Mouse (Mus musculus) Muller cell, postnatal 12 days (primary cell): ENCODE results near the gene Edem1.
A peak's percentile ranks its signal among the peaks of the same experiment; 100 is the strongest.
"Not testable (repeated sequence)": the region's sequence is repeated elsewhere in the genome, so short reads cannot be mapped to it uniquely, and the experiment has no call there.

Experiments
- DNase-seq: peaks from one replicate; pipeline ENCODE4 v3.0.0-alpha.2; 2015; ENCODE audit errors: inconsistent ontology term

Edem1 gene

DNA sequence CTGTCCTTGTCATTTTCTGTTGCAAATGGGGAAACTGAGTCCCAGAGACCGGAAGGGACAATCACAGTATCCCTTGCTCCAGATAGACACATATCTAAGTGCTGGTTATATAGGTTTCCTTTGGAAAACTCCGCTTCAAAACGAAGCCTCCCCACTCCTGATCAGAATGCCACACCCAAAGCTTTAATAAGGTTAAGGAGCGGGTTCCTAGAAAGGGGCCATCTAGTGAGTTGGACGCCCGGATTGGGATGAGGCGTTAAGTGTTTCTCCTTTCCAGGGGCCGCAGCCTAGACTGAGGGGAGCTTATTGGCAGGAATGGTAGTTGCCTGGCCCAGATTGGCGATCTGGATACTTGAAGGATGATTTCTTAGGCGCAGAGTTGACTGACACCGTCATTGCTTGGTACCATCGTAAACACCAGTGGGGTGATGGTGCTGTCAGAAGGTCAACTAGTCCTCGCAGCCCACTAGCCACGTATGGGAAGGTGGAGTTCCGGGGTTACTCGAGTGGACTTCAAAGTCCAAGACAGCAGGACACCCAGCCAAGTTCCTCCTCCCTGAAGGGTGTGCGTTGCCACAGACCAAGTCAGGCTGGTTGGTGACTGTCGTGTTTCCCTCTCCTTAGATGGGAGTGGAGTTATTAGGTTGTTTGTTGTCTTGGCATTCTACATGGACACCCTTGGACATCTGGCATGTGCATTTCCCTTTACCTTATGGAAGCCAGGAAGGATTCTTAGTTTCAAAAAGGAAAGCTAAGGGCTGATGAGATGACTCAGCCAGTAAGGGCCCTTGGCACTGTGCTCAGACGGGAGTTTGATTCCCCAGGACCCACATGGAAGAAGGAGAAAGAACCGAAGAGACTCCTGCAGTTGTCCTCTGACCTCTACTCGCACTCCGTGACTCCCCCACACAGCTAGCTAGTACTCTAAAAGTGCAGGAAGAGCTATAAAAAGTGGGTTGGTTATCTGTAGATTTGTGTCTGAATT lies 1.2 kb downstream of the Edem1 start:
- DNase-seq = no peak

DNA sequence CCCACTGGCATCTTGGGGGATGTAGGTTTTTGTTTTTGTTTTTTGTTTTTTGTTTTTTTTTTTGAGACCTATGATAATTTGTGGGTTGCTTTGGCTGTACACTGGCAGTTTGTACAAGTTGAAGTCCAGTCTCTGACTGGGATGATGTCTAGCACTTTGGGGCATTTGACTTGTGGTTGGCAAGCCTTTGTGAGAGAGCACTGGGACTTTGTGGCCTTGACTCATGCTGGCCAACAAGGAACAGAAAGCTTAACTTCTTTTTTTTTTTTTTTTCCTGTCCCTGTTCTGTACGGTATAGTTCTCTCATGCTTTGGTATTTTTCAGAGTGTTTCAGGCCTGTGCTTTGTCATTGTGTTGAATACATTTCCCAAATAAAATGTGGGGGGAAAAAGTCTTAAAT lies 3.7 kb downstream of the Edem1 start:
- DNase-seq = no peak

DNA sequence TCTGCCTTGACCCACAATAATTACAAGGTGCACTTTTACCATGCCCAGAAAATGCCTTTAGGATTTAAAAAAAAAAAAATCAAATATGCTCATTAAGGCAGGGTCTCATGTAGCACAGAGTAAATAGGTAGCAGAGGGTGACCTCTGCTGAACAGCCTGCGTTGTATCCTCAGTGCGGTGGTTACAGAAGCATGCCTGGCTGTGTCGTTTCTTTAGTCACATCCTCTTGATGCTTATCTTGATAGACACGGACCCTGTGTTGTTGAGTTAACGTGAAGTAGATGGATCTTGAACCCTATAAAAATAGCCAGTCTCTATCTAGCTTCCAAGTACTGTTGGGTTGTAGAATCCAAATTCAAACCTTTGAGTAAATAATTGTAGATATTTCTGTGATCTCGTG lies 4.5 kb downstream of the Edem1 start:
- DNase-seq = no peak

DNA sequence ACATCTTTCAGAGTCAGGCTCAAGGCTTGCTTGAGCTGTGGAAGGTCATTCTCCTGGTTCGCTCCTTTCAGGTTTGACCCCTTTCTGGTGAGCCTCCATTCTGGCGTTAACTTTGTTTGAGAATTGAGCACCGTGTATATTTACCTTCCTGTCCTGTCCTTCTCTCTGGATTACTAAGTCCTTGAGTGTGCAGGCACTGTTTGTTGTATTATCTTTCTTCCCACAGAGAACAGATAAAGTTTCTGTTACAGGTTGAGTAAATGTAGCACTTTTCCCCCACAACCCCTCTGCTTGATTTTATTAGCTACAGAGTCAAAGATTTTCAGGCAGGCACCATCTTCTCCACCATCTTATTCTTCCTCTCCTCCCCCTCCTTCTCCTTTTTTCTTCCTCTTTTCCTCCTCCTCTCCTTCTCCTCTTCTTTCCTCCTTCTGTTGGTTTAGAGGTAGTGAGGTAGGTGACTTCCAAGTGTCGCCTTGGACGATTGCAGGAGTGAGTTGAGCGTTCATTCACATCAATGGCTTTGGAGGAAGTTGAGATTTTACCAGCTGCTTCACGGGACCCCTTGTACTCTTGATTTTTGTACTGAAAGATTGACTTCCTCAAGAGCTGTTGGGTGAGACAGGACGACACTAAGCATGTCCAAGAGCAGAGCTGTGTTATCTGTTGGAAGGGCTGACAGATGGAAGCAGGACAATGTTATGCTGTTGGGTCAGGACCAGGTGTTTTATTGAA lies 5.7 kb downstream of the Edem1 start:
- DNase-seq = no peak

DNA sequence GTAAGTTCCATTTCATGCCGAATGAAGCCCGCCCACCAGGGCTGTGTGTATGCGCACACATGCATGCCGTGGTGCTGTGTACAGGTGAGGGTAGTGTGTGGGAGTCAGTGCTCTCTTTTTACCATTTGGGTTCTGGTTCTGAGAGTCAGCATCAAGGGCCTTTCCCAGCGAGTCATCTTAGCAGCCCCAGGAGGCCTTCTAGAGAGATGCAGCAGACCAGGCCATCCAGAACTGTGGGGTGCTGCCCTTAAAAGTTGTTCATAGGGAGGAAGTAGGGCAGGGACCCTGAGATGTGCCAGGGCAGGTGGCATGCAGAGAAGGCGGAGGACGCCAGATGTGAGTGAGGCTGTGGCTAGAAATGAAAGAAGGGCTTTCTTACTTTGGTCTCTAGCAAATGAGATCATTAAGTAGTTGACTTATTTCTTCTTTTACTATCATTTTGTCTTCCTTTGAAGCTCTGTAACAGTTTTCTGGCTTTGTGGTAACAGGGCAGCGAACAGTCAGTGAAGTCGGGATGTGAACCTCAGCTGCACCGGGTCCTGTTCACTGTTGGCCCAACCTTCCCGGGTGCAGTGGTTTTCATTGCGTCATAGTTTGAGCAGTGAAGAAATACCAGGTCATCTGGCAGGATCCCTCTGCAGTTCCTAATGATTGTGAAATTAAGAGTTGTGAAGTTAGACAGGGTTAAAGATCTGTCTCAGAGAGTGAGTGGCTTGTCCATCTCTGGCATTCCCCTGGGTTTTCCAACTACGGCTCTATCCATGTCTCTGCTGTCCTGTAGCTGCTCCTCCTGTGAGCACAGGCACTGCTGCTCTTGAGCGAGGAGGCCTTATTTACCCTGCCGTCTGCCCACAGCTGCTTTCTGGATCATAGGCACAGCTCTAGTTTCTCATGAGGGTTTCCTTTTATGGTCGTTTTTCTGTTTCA lies 7.6 kb downstream of the Edem1 start:
- no peak for DNase-seq

DNA sequence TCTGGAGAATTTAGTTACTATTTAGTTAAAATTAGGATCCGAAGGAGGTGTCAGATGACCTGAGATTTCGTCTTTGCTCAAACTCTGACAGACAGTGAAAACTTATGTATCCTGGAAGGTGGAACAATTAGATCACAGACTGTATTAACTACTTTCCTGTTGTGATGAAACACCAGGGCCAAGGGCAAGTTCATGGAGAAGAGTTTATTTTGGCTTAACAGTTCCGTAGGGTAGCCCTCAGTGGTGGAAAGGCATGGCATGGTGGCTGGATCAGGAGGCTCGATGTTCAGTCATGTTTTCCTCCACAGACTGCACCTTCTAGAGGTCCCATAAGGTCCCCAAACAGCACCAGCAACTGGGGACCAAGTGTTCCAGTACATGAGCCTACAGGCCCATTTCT lies 8.6 kb downstream of the Edem1 start:
- DNase-seq = no peak

DNA sequence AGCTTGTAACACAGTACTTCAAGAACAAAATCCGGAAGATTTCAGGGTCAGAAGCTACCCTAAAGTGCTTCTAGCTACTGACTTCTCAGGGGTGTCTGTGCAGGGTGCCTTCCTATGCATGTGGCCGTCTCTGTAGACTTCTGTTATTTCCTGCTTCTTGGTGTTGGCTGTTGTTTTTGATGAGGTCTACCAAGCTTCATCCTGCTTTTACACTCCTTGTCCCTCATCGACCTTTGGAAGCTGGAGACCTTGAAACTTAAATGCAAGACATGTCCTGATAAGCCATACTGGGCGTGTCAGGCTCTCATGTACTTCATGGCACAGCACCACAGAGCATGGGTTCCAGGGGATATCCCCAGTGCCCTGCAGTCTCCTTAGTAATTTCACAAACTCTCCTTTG lies 9.5 kb downstream of the Edem1 start:
- no peak for DNase-seq

DNA sequence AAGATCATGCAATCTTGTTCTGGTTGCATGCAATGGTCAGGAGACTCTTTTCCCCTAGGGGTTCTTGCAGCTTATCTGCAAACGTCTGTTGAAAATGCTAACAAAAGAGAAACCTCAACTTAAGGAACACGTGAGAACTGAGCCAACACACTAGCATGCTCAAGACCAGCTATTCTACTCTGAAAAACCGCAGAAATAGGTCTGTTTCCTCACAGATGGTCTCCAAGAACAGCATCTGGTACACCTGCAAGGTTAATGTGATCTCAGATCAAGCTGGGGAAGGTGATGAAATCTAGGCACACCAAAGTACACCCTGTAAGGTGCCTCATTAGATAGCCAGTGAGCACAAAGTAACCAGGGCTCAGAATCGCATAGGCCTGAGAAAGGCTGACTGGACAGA lies 11.0 kb downstream of the Edem1 start:
- no peak for DNase-seq

DNA sequence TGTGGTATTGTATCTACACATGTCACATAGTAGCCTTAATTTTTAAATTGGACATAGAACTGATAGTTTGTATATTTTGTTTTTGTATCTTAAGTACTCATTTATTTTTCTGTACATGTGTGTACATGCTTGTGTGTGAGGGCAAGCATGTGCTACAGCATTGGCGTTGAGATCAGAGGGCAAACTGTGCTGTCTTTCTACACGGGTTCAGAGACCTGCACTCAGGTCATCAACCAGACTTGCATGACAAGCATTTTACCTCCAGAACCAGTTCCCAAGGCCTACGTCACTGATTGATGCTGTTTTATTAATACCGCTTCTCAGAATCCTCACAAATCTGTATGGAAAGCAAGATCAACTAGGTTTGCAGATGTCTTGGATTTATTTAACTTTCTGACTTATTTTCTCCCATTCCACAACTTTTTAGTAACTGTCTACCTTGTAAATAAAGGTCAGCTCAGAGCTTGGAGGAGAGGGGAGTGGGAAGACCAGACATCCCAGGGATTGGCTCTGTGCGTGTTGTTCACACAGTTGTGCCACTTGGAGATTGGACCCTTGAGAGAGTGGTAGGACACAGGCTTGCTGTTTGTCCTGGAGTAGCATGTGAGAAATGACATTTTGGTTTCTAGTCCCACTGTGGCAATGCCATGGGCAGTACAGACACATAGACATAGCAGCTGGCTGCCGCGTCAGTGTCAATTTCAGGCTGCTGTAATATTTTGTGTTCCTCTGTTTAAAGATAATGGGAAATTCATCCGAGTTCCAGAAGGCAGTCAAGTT lies 12.6 kb downstream of the Edem1 start:
- no peak for DNase-seq

DNA sequence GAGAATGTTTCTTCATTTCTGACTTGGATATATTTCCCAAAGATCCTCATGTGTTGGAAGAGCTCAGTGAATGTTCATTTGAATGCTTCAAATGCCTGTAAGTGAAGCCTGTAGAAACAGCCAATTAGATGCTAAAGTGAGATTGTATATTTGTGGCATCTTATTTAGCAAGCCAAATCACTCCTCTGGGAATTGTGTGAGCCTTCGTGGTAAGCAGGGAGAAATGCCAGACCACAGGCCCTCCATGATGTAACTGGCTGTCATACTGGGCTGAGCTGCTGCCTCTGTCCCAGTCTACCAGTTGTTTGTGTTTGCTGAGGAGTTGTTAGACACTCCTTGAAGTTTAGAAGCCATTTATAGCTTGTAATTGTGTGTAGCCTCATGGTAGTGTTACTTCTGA lies 15.2 kb downstream of the Edem1 start:
- DNase-seq = peak; percentile 80

DNA sequence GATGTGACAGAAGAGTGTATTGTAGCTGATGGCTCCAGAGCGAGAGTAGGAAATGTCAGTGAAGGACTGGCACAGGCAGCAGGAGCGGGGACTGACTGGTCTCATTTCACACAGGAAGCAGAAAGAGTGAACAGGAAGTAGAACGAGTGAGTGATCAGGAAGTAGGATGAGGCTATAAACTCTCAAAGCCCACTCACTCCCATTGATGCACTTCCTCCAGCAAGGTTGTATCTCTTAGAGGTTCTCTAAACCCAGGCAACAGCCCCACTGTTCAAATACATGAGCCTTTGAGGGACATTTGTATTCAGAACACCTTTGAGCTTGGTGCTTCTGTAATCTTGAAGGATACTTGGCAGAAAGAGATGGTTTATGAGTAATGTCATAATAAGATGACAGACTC lies 15.7 kb downstream of the Edem1 start:
- DNase-seq = no peak

DNA sequence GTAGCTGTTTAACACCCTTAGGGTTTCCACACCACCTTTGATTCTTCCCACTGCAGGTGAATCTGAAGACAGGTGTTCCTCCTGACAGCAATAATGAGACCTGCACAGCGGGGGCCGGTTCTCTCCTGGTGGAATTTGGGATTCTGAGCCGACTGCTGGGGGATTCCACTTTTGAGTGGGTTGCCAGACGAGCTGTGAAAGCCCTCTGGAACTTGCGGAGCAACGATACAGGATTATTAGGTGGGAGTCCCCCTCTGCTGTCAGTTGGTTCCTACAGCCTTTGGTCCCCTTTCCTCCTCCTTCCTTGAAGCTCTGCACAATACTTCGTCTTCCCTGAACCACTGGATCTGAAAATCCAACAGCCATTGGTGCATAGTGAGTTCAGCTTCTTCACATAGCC lies 16.3 kb downstream of the Edem1 start:
- no peak for DNase-seq

DNA sequence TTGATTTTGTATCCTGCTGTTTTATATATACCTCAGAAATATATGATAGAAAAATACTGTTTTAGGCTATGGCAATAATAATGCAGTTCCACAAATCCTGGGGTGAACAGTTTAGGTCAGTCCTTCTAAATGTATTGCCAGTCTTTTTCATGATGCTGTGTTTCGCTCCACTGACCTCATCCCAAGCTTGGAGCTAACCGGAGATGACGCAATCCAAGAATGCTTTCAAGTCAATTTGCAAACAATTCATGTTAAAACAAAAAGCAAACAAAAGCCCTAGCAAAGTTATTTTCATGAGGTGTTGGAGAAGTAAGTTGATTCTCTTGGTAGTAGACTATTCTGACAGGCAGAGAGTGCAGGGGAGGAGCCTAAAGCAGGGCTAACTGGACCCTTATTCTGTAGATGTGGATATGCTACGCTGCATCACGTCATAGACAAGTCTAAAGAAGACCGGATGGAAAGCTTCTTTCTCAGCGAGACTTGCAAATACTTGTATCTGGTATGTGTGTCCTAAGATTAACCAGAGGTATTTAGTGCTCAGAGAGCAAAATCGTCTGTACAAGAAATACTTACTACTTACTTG lies 23.7 kb downstream of the Edem1 start:
- no peak for DNase-seq

DNA sequence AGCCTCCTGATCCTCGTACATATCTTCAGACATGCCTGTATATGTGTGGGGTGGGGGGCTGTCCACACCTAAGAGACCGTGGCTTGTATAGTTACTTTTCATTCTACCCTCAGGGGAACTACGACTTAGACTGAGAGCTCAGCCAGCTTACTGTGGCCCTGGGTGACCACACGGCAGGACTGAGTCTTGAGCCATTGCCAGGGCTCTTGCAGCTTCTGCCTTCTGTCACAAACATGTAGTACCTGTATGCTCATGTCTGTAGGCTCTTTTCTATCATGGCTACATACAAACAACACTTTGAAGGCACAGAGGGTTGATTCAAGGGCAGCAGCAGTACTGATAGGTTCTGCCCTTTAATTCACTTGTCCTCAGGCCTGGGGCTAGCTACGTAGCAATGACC lies 24.5 kb downstream of the Edem1 start:
- DNase-seq = no peak

DNA sequence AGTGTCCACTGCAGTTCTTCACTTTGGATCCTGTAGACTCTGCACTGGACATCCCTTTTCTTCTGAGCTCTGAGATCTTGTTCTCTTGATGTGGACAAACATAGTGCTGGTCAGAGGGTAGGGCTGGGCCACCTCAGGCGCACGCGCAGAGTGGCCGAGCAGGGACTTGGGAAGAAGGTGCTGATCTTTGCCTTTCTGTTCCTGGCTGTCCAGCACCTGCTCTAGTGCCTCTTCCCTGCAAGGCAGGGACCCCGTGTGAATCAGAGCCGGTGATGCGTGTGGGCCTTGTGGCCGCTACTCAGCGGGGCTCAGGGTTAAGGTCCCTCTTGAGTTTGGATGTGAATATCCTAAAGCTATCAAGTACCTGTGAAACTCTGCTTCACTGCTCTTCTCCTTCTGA lies 30.1 kb downstream of the Edem1 start:
- DNase-seq = no peak

DNA sequence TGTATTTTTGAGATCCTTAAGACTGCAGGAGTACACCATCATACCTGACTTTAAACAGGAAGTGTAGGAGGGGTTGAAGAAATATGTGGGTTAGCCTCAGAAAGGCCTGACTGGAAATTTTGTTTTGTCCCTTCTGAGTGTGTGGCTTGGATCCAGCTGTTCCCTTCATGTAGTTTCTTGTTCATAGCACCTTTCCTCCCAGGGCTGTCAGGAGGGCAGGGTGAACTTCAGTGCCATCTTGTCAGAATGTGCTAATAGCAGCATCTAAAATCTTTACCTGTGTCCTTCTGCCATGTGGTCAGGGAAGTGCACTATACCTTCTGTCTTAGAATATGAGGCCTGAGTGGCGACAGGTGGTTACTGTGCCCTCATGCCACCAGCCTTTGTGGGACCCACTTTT lies 32.8 kb downstream of the Edem1 start:
- no peak for DNase-seq

DNA sequence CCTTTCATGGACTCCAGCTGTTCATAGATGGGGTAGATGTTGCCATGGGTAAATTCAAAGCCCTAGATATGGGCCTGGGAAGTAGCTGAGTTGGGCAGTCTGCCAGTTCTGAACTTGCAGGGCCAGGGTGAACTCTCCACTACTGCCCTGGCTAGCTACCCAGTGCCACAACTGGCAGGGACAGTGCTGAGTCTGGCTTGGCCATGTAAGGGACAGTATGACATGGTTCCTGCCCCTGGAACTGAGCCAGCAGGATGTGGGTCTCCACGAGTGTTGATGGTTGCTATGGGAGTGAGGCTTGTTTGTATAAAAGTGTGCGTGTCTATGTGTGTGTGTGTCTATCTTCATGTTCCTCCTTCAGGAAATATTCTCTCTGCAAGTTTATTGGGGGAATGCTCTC lies 34.1 kb downstream of the Edem1 start:
- DNase-seq = no peak

DNA sequence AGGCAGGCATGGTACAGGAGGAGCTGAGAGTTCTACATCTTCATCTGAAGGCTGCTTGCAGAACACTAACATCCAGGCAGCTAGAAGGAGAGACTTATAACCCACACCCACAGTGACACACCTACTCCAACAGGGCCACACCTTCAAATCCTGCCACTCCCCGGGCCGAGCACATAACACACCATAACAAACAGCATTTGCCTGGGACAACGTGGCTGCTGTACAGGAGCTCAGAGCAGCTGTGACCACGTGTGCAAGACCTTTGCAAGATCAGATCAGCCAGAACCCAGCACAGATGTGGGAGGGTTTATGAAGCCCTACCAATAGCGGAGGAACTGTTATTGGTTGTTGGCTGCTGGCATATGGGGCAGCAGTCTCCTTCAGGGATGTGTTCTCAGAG lies 37.9 kb downstream of the Edem1 start:
- DNase-seq = no peak

DNA sequence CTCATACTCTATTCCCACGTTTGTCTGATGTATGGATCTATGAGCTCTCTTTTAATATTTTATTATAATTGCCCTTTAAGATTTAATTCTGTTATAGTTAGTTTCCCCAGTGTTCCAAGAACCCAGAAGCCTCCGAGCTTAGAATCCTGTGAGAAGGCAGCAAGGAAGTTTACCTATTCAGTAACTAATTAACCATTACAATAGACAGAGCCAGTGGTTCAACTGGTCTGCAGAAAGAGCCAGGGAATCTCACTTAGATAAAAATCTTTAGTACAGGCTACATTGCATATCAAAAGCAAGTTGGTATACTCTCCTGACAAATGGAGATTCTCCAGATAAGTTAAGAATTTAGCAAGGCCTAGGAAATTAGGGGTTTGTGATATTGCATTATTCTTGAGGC lies 40.6 kb downstream of the Edem1 start:
- not testable (repeated sequence) for DNase-seq

DNA sequence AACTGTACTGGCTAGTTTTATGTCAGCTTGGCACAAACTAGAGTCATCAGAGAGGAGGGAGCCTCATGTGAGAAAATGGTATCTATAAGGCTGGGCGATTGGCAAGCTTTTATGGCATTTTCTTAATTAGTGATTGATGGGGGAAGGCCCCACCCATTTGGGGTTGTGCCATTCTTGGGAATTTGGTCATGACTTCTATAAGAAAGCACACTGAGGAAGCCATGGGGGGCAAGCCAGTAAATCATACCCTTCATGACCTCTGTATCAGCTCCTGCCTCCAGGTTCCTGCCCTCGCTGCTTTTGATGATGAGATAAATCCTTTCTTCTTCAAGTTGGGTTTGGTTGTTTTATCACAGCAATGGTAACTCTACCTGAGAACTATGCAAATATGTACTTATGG lies 42.0 kb downstream of the Edem1 start:
- DNase-seq = no peak

DNA sequence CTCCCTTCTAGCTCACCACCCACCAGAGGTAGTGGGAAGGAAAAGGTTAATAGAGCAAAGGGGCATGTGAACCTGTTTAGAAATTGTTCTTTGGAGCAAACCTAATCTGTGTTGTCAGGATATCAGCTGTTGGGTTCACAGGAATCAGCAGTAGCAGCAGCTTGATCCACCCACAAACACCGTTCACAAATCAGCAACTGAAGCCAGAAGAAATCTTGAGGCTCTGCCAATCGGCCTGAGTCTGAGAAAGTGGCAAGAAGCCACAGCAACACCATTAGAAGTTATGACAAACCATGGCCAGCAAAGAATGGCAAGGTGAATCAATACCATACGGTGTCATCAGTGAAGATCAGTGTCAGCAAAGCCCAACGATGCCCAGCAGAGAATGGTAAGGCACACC lies 42.8 kb downstream of the Edem1 start:
- no peak for DNase-seq
